Mouse (Mus musculus) midbrain, embryonic 15.5 days (tissue): ENCODE results near the gene Atp2a2. TPM values are rescaled to one million over a fixed set of nuclear protein-coding genes. Genes with fewer than 3 reads are reported as not detected.
"Not testable (repeated sequence)": the region's sequence is repeated elsewhere in the genome, so short reads cannot be mapped to it uniquely, and the experiment has no call there.

Source experiments
- ATAC-seq: fragments of 200-750 bp; cut with Nextera tagmentation; replicated peaks from 2 replicates; pipeline ENCODE4 v1.8.0; 2017; ENCODE audit warnings: moderate TSS enrichment
- H3K27ac ChIP-seq: fragments of 300-500 bp; sonication (generic); 2 replicates; pipeline ENCODE4 v1.5.1; 2015; ENCODE audit warnings: mild to moderate bottlenecking, inconsistent platforms
- H3K27me3 ChIP-seq: fragments of 300-500 bp; sonication (generic); replicated peaks from 2 replicates; pipeline ENCODE4 v1.6.1; 2015; ENCODE audit warnings: inconsistent platforms
- H3K36me3 ChIP-seq: fragments of 300-500 bp; sonication (generic); replicated peaks from 2 replicates; pipeline ENCODE4 v1.6.1; 2015; ENCODE audit warnings: inconsistent platforms
- H3K4me1 ChIP-seq: fragments of 300-500 bp; sonication (generic); 2 replicates; pipeline ENCODE4 v1.6.1; 2015; ENCODE audit warnings: inconsistent platforms
- H3K4me2 ChIP-seq: fragments of 300-500 bp; sonication (generic); 2 replicates; pipeline ENCODE4 v1.6.1; 2015; ENCODE audit warnings: inconsistent platforms, mild to moderate bottlenecking, moderate library complexity
- H3K4me3 ChIP-seq: fragments of 300-500 bp; sonication (generic); 2 replicates; pipeline ENCODE4 v1.5.1; 2015; ENCODE audit warnings: mild to moderate bottlenecking, inconsistent platforms
- H3K9ac ChIP-seq: fragments of 300-500 bp; sonication (generic); 2 replicates; pipeline ENCODE4 v1.6.1; 2015; ENCODE audit warnings: mild to moderate bottlenecking, inconsistent platforms
- H3K9me3 ChIP-seq: fragments of 300-500 bp; sonication (generic); 2 replicates; pipeline ENCODE4 v1.6.1; 2016; ENCODE audit warnings: inconsistent platforms
- WGBS: fragments of 180-500 bp; shearing (Covaris S2); methylation state at CpG from one replicate; pipeline ENCODE4 v1.1.7; 2015; ENCODE audit warnings: mixed read lengths; 5-methylcytosine and 5-hydroxymethylcytosine counted together
- polyA plus RNA-seq: library from polyadenylated mRNA; unstranded; fragments of >200 nt; fragmentation: Nextera tagmentation; extraction: Ambion mirVana; gene quantifications from 2 replicates; pipeline ENCODE4 v1.2.1, GENCODE M21; 2015

The Atp2a2 gene
- polyA plus RNA-seq, 1 experiment from 2014 or later: 46.3 TPM

- Histone ChIP-seq H3K4me3 (peak overlapping the region; percentile 98), H3K27me3 (no peaks in the 10 kb centered on the region), H3K36me3 (no peaks in the 10 kb centered on the region), H3K27ac (peak overlapping the region; percentile 99), H3K4me1 (peaks cover 33% of the 10 kb centered on the region), H3K4me2 (peak overlapping the region; percentile 72), H3K9ac (peak overlapping the region; percentile 93), H3K9me3 (no peaks in the 10 kb centered on the region)
- ATAC-seq: peak; percentile 31
- WGBS: 28% methylated on average over 15 of the region's 15 CpGs
Observed at GRCm38 (mm10) chr5:122503015-122503759, 1.2 kb upstream of the Atp2a2 start.

GRCm38 (mm10) chr5:122501101-122502076, 636 bp downstream of the Atp2a2 start:
- Histone ChIP-seq H3K27me3 (no peaks in the 10 kb centered on the region), H3K4me3 (peak overlapping the region; percentile 98), H3K27ac (peak overlapping the region; percentile 99), H3K4me2 (peak overlapping the region; percentile 56), H3K36me3 (no peaks in the 10 kb centered on the region; the same call in 1 of the 2 replicates), H3K4me1 (peaks cover 46% of the 10 kb centered on the region), H3K9ac (peak overlapping the region; percentile 88), H3K9me3 (no peaks in the 10 kb centered on the region)
- ATAC-seq: peak; percentile 40
- WGBS: under 1% methylated on average over 112 of the region's 113 CpGs

GRCm38 (mm10) chr5:122500563-122500962, 1.5 kb downstream of the Atp2a2 start:
- WGBS: 33% methylated on average over 5 of the region's 5 CpGs
- Histone ChIP-seq H3K9me3 (no peaks in the 10 kb centered on the region), H3K27ac (peak overlapping the region; percentile 99), H3K9ac (peak overlapping the region; percentile 88), H3K4me2 (peak overlapping the region; percentile 56), H3K27me3 (no peaks in the 10 kb centered on the region), H3K36me3 (no peaks in the 10 kb centered on the region; the same call in 1 of the 2 replicates), H3K4me1 (peaks cover 54% of the 10 kb centered on the region), H3K4me3 (peak overlapping the region; percentile 98)
- ATAC-seq: no peak

DNA sequence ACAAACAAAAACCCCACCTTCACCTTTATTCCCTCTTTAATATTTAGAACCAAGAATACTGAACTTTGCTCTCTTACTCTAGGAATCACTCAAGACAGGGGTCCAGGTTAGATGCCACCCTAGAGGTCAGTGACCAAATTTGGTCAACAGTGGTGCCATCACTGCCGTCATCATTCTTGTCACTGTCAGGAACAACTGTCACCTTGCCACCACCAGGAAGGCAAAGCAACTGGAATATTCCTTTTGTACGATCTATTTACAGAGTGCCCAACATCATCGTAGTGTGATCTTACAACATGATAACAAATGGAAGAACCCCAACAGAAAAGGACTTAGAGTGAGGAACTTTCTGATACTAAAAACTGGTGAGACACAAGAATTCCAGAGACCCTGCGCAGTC, 1.9 kb downstream of the Atp2a2 start:
- H3K27ac ChIP-seq: no peak overlapping the region
- 53% methylated on average over 4 of the region's 4 CpGs for WGBS
- peaks cover 54% of the 10 kb centered on the region for H3K4me1 ChIP-seq
- peak overlapping the region; percentile 88; the same call in 1 of the 2 replicates for H3K9ac ChIP-seq
- H3K4me3 ChIP-seq: peak overlapping the region; percentile 98
- no peak for ATAC-seq
- no peaks in the 10 kb centered on the region; the same call in 1 of the 2 replicates for H3K36me3 ChIP-seq
- no peaks in the 10 kb centered on the region for H3K27me3 ChIP-seq
- H3K9me3 ChIP-seq: no peaks in the 10 kb centered on the region
- H3K4me2 ChIP-seq: peak overlapping the region; percentile 56

GRCm38 (mm10) chr5:122498046-122498445, 4.0 kb downstream of the Atp2a2 start:
- H3K9me3 ChIP-seq: no peaks in the 10 kb centered on the region
- 52% methylated on average over 2 of the region's 2 CpGs for WGBS
- no peak overlapping the region for H3K27ac ChIP-seq
- no peaks in the 10 kb centered on the region for H3K27me3 ChIP-seq
- peaks cover 46% of the 10 kb centered on the region for H3K4me1 ChIP-seq
- H3K9ac ChIP-seq: peak overlapping the region; percentile 13; the same call in 1 of the 2 replicates
- H3K4me3 ChIP-seq: no peak overlapping the region
- H3K36me3 ChIP-seq: peaks cover 10% of the 10 kb centered on the region; the same call in 1 of the 2 replicates
- peak overlapping the region; percentile 28 for H3K4me2 ChIP-seq
- no peak for ATAC-seq

DNA sequence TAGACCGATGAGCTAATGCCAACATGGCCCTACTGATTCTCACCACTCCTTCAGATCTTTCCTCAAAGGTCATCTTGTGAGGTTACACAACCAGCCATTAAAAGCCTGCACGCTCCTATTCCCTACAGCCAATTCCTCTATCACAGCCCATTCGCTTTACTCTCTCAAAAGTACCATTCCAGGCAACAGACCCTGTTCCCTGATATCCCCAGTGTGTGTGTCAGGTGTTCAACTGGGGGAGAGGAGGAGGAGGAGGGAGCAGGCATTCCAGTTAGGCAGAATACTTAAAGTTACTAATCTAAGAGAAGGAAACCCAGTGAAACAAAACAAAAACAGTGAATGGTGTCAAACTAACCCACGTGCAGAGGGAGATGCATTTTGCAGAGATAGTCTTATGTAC, 5.0 kb downstream of the Atp2a2 start:
- WGBS: 81% methylated on average over 4 of the region's 4 CpGs
- Histone ChIP-seq H3K4me1 (peaks cover 42% of the 10 kb centered on the region), H3K27me3 (no peaks in the 10 kb centered on the region), H3K27ac (no peak overlapping the region), H3K9me3 (no peaks in the 10 kb centered on the region), H3K9ac (no peak overlapping the region), H3K4me3 (no peak overlapping the region), H3K36me3 (peaks cover 11% of the 10 kb centered on the region; the same call in 1 of the 2 replicates), H3K4me2 (no peak overlapping the region)
- ATAC-seq: no peak

- no peak overlapping the region for H3K9ac ChIP-seq
- H3K27me3 ChIP-seq: no peaks in the 10 kb centered on the region
- H3K4me1 ChIP-seq: peaks cover 32% of the 10 kb centered on the region
- H3K9me3 ChIP-seq: no peaks in the 10 kb centered on the region
- no peak for ATAC-seq
- no peak overlapping the region for H3K27ac ChIP-seq
- WGBS: 85% methylated on average over 1 of the region's 1 CpGs
- peaks cover 27% of the 10 kb centered on the region; the same call in 1 of the 2 replicates for H3K36me3 ChIP-seq
- H3K4me2 ChIP-seq: no peak overlapping the region
- no peak overlapping the region for H3K4me3 ChIP-seq
Observed at GRCm38 (mm10) chr5:122494449-122494848, 7.6 kb downstream of the Atp2a2 start.

GRCm38 (mm10) chr5:122493035-122493434, 9.0 kb downstream of the Atp2a2 start:
- H3K4me3 ChIP-seq: no peak overlapping the region
- H3K4me1 ChIP-seq: peaks cover 20% of the 10 kb centered on the region
- no peaks in the 10 kb centered on the region for H3K27me3 ChIP-seq
- no peak for ATAC-seq
- no peak overlapping the region for H3K9ac ChIP-seq
- no peaks in the 10 kb centered on the region for H3K9me3 ChIP-seq
- WGBS: 89% methylated on average over 2 of the region's 2 CpGs
- H3K4me2 ChIP-seq: no peak overlapping the region
- H3K36me3 ChIP-seq: peaks cover 38% of the 10 kb centered on the region; the same call in 1 of the 2 replicates
- H3K27ac ChIP-seq: no peak overlapping the region

GRCm38 (mm10) chr5:122491385-122491784, 10.6 kb downstream of the Atp2a2 start:
- Histone ChIP-seq H3K4me3 (no peak overlapping the region), H3K4me2 (no peak overlapping the region), H3K9me3 (no peaks in the 10 kb centered on the region), H3K9ac (no peak overlapping the region), H3K4me1 (0 out of 2 replicates have a peak, but pooled peaks cover 9% of the 10 kb centered on the region), H3K27ac (no peak overlapping the region), H3K27me3 (no peaks in the 10 kb centered on the region), H3K36me3 (peaks cover 38% of the 10 kb centered on the region; the same call in 1 of the 2 replicates)
- no peak for ATAC-seq
- WGBS: 90% methylated on average over 10 of the region's 10 CpGs

GRCm38 (mm10) chr5:122490148-122490547, 11.9 kb downstream of the Atp2a2 start:
- H3K4me2 ChIP-seq: no peak overlapping the region
- peaks cover 43% of the 10 kb centered on the region; the same call in 1 of the 2 replicates for H3K36me3 ChIP-seq
- no peak overlapping the region for H3K4me3 ChIP-seq
- H3K4me1 ChIP-seq: no peaks in the 10 kb centered on the region
- H3K27ac ChIP-seq: no peak overlapping the region
- 97% methylated on average over 2 of the region's 2 CpGs for WGBS
- no peaks in the 10 kb centered on the region for H3K9me3 ChIP-seq
- H3K9ac ChIP-seq: no peak overlapping the region
- no peaks in the 10 kb centered on the region for H3K27me3 ChIP-seq
- no peak for ATAC-seq

GRCm38 (mm10) chr5:122487825-122488224, 14.2 kb downstream of the Atp2a2 start:
- H3K4me1 ChIP-seq: no peaks in the 10 kb centered on the region
- H3K4me2 ChIP-seq: no peak overlapping the region
- no peak for ATAC-seq
- H3K9ac ChIP-seq: no peak overlapping the region
- H3K27me3 ChIP-seq: no peaks in the 10 kb centered on the region
- peaks cover 46% of the 10 kb centered on the region; the same call in 1 of the 2 replicates for H3K36me3 ChIP-seq
- no peaks in the 10 kb centered on the region for H3K9me3 ChIP-seq
- no peak overlapping the region for H3K27ac ChIP-seq
- H3K4me3 ChIP-seq: no peak overlapping the region
- WGBS: 90% methylated on average over 6 of the region's 6 CpGs

DNA sequence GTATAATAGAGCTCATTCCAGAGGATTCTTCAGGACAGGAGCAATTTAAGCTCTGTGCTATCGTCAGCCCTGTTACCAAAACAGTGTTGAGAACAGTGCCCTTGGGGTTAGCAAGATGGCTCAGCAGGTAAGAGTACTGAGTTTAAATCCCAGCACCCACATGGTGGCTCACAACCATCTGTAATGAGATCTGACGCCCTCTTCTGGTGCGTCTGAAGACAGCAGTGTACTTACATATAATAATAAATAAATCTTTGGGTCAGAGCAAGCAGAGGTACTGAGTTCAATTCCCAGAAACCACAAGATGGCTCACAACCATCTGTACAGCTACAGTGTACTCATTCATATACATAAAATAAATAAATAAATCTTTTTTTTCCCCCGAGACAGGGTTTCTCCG, 15.8 kb downstream of the Atp2a2 start:
- H3K4me1 ChIP-seq, H3K4me3 ChIP-seq, H3K27ac ChIP-seq, H3K9me3 ChIP-seq, H3K9ac ChIP-seq, H3K27me3 ChIP-seq, H3K4me2 ChIP-seq, ATAC-seq: not testable (repeated sequence)
- 82% methylated on average over 5 of the region's 5 CpGs for WGBS
- peaks cover 53% of the 10 kb centered on the region; the same call in 1 of the 2 replicates for H3K36me3 ChIP-seq
